Mouse (Mus musculus) stomach, postnatal 0 days (tissue): ENCODE data around the gene Mtrex. TPM values are rescaled to one million over a fixed set of nuclear protein-coding genes. Genes with fewer than 3 reads are reported as not detected.

ENCODE experiments used
- ATAC-seq: fragments of 200-750 bp; cut with Nextera tagmentation; 2 replicates; pipeline ENCODE4 v1.8.0; 2017; ENCODE audit not compliant: low FRiP score, low TSS enrichment
- DNase-seq: peaks from one replicate; pipeline ENCODE4 v3.0.0-alpha.2; 2016; ENCODE audit warnings: low spot score
- H3K27ac ChIP-seq: fragments of 300-500 bp; sonication (generic); replicated peaks from 2 replicates; pipeline ENCODE4 v1.5.1; 2014; ENCODE audit warnings: mild to moderate bottlenecking, control low read depth
- H3K27me3 ChIP-seq: fragments of 300-500 bp; sonication (generic); 2 replicates; pipeline ENCODE4 v1.6.1; 2014; ENCODE audit warnings: low read length; ENCODE audit not compliant: control insufficient read depth, insufficient read depth
- H3K36me3 ChIP-seq: fragments of 300-500 bp; sonication (generic); 2 replicates; pipeline ENCODE4 v1.6.1; 2014; ENCODE audit warnings: low read length, mixed read lengths; ENCODE audit not compliant: control insufficient read depth, insufficient read depth
- H3K4me1 ChIP-seq: fragments of 300-500 bp; sonication (generic); replicated peaks from 2 replicates; pipeline ENCODE4 v1.6.1; 2014; ENCODE audit warnings: antibody characterized with exemption; ENCODE audit not compliant: control insufficient read depth, insufficient read depth
- H3K4me2 ChIP-seq: fragments of 300-500 bp; sonication (generic); replicated peaks from 2 replicates; pipeline ENCODE4 v1.6.1; 2014; ENCODE audit warnings: low read depth, mild to moderate bottlenecking, control low read depth, moderate library complexity
- H3K4me3 ChIP-seq: fragments of 300-500 bp; sonication (generic); 2 replicates; pipeline ENCODE4 v1.5.1; 2014; ENCODE audit warnings: low read depth, low read length, control low read depth
- H3K9ac ChIP-seq: fragments of 300-500 bp; sonication (generic); 2 replicates; pipeline ENCODE4 v1.6.1; 2014; ENCODE audit warnings: mild to moderate bottlenecking, low read length, control low read depth, mixed read lengths
- H3K9me3 ChIP-seq: fragments of 300-500 bp; sonication (generic); 2 replicates; pipeline ENCODE4 v1.6.1; 2016; ENCODE audit warnings: low read length; ENCODE audit not compliant: control insufficient read depth
- CTCF ChIP-seq: IDR thresholded peaks from 2 replicates; pipeline ENCODE4 v1.5.1; 2016; ENCODE audit warnings: antibody characterized with exemption, low read depth, mild to moderate bottlenecking, moderate library complexity
- EP300 ChIP-seq: optimal IDR thresholded peaks from 2 replicates; pipeline ENCODE3; 2016; ENCODE audit warnings: antibody characterized with exemption
- WGBS: fragments of 180-500 bp; shearing (Covaris S2); extraction: QIAGEN DNeasy Blood & Tissue Kit; methylation state at CpG from one replicate; pipeline ENCODE4 v1.1.7; 2014; 5-methylcytosine and 5-hydroxymethylcytosine counted together
- polyA plus RNA-seq: library from polyadenylated mRNA; unstranded; fragments of >200 nt; fragmentation: Nextera tagmentation; extraction: Ambion mirVana; gene quantifications from 2 replicates; pipeline ENCODE4 v1.2.1, GENCODE M21; 2015

Gene Mtrex
- polyA plus RNA-seq, 1 experiment from 2014 or later: 21.5 TPM

- H3K4me3 ChIP-seq: no peak overlapping the region
- no peaks in the 10 kb centered on the region for H3K27me3 ChIP-seq
- DNase-seq (no peak), ATAC-seq (no peak)
- H3K4me1 ChIP-seq: no peaks in the 10 kb centered on the region
- H3K9ac ChIP-seq: no peak overlapping the region
- H3K36me3 ChIP-seq: no peaks in the 10 kb centered on the region
- no peak overlapping the region for H3K27ac ChIP-seq
- TF ChIP-seq CTCF: no peak
- no peak for TF ChIP-seq EP300
- H3K4me2 ChIP-seq: no peak overlapping the region
- WGBS: 69% methylated on average over 9 of the region's 9 CpGs
- no peaks in the 10 kb centered on the region for H3K9me3 ChIP-seq
Observed at GRCm38 (mm10) chr13:112837621-112838155, 89.5 kb downstream of the Mtrex start.

DNA sequence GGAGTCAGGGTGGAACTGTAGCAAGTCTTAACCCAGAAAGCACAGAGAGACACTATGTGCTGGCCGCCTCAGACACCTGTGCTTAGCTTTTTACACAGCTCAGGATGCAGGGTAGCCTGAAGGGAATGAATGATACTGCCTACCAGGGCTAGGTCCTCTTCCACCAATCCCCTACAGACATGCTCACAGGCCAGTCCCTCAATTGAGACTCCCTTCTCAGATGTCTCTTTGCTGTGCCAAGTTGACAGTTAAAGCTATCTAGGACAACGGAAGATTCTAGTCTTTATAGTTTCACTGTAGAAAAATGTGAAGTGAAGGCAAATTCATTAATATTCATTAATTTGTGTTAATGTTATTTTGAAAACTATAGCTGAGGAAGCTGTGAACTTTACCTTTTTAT lies 90.2 kb downstream of the Mtrex start:
- DNase-seq: no peak
- Histone ChIP-seq H3K27me3 (no peaks in the 10 kb centered on the region), H3K4me3 (no peak overlapping the region), H3K4me1 (no peaks in the 10 kb centered on the region), H3K4me2 (no peak overlapping the region), H3K27ac (no peak overlapping the region), H3K9ac (no peak overlapping the region), H3K36me3 (no peaks in the 10 kb centered on the region), H3K9me3 (no peaks in the 10 kb centered on the region)
- WGBS: 83% methylated on average over 2 of the region's 2 CpGs
- no peak for ATAC-seq
- TF ChIP-seq CTCF: no peak
- no peak for TF ChIP-seq EP300

- 0 out of 2 replicates have a peak overlapping the region, but pooled peaks have one; percentile 30 for H3K27ac ChIP-seq
- ATAC-seq (peak; percentile 70; the same call in 1 of the 2 replicates), DNase-seq (peak; percentile 52)
- TF ChIP-seq EP300: no peak
- no peak for TF ChIP-seq CTCF
- 36% methylated on average over 12 of the region's 12 CpGs for WGBS
- no peak overlapping the region for H3K4me3 ChIP-seq
- H3K9me3 ChIP-seq: no peaks in the 10 kb centered on the region
- no peak overlapping the region for H3K9ac ChIP-seq
- no peaks in the 10 kb centered on the region for H3K27me3 ChIP-seq
- no peaks in the 10 kb centered on the region for H3K4me1 ChIP-seq
- no peaks in the 10 kb centered on the region for H3K36me3 ChIP-seq
- H3K4me2 ChIP-seq: no peak overlapping the region
Observed at GRCm38 (mm10) chr13:112835113-112835512, 92.1 kb downstream of the Mtrex start.

GRCm38 (mm10) chr13:112833895-112834263 lies 93.3 kb downstream of the Mtrex start:
- DNase-seq (no peak), ATAC-seq (no peak)
- WGBS: 54% methylated on average over 3 of the region's 3 CpGs
- H3K27ac ChIP-seq: no peak overlapping the region
- TF ChIP-seq EP300: no peak
- TF ChIP-seq CTCF: no peak
- H3K27me3 ChIP-seq: no peaks in the 10 kb centered on the region
- no peaks in the 10 kb centered on the region for H3K36me3 ChIP-seq
- no peak overlapping the region for H3K4me2 ChIP-seq
- H3K9me3 ChIP-seq: no peaks in the 10 kb centered on the region
- H3K4me3 ChIP-seq: no peak overlapping the region
- H3K9ac ChIP-seq: no peak overlapping the region
- H3K4me1 ChIP-seq: no peaks in the 10 kb centered on the region

- DNase-seq: no peak
- H3K9ac ChIP-seq: no peak overlapping the region
- H3K4me3 ChIP-seq: no peak overlapping the region
- no peaks in the 10 kb centered on the region for H3K27me3 ChIP-seq
- ATAC-seq: no peak
- no peaks in the 10 kb centered on the region for H3K4me1 ChIP-seq
- no peaks in the 10 kb centered on the region for H3K36me3 ChIP-seq
- TF ChIP-seq CTCF: no peak
- TF ChIP-seq EP300: no peak
- no peak overlapping the region for H3K27ac ChIP-seq
- no peaks in the 10 kb centered on the region for H3K9me3 ChIP-seq
- no peak overlapping the region for H3K4me2 ChIP-seq
- 72% methylated on average over 20 of the region's 20 CpGs for WGBS
Observed at GRCm38 (mm10) chr13:112833253-112833894, 93.8 kb downstream of the Mtrex start.

- no peaks in the 10 kb centered on the region for H3K36me3 ChIP-seq
- H3K27me3 ChIP-seq: no peaks in the 10 kb centered on the region
- H3K4me1 ChIP-seq: no peaks in the 10 kb centered on the region
- no peaks in the 10 kb centered on the region for H3K9me3 ChIP-seq
- no peak overlapping the region for H3K9ac ChIP-seq
- no peak overlapping the region for H3K4me3 ChIP-seq
- ATAC-seq (no peak), DNase-seq (no peak)
- no peak overlapping the region for H3K4me2 ChIP-seq
- WGBS: 34% methylated on average over 2 of the region's 2 CpGs
- no peak overlapping the region for H3K27ac ChIP-seq
- TF ChIP-seq EP300 (no peak), CTCF (no peak)
Observed at GRCm38 (mm10) chr13:112832589-112832988, 94.6 kb downstream of the Mtrex start.
